ENCODE assay signal across 8 mouse cellular contexts in the genomic region with DNA sequence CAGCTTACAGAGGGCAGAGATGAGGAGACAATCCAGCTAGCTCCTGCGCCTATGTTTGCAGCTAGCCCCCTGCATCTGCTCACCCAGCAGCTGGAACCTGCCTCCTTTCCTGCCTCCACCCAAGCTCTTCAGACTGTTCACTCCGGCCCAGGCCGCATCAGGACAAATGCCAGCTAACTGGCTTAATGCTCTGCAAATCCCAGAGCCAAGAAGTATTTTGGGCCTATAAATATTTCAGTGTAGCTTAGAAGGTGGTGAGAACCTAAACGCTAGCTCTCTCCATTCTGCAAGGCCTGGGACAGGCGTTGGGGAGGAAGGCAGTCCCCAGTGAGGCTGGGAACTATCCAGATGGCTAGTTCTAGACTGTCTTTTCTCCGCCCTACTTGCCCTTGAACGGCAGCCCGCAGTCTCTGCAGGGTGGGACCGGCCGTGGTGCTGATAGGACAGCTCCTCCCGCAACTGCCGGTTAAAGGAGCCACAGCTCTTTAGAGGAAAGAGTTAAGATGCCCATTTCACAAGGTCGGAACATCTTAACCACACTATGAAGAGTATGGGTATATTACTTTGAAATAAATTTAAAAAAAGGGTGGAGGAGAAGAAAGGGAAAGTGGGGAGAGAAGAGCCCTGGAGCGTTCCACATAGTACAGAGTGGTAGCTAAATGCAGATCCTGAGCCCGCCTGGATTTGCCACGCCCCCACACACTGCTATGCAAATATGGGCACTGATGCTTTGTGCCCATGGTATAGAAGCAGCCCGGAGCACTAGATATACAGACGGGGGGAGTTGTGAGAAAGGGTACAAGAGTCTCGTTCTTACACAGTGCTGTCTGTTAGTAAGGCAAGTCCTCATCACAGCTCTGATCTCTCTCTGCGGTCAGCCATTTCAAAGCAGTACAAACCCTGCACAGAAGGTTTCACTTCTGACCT. TPM values are rescaled to one million over a fixed set of nuclear protein-coding genes. Genes with fewer than 3 reads are reported as not detected.
DNase-seq lines count a peak whose midpoint lies in the region; ATAC-seq and TF ChIP-seq lines count a peak whose summit lies in the region.

No protein-coding gene starts in this region.

- DNase-seq in adrenal gland, postnatal 4 days (ENCODE audit: low spot score in 2 of 2): peak; percentile 31 to 41
- peak; percentile 65 for DNase-seq in forebrain, embryonic 10.5 days (ENCODE audit: extremely low spot score, low spot score)
- peak; percentile 69 for DNase-seq in ovary, adult 18-20 months (ENCODE audit: low spot score)
- DNase-seq in urinary bladder, adult 18-20 months (ENCODE audit: low spot score in 2 of 2): peak; percentile 27 to 50

- H3K9ac ChIP-seq in heart, embryonic 12.5 days: no peak overlapping the region
- H3K9ac ChIP-seq in kidney, embryonic 16.5 days (replicated peaks; ENCODE audit: low read length): no peak overlapping the region
- H3K9ac ChIP-seq in lung, embryonic 16.5 days (ENCODE audit: low read length): no peak overlapping the region

- TF ChIP-seq CTCF in E14TG2a.4 (conservative IDR thresholded peaks at IDR 0.05; ENCODE audit: low read length): no peak

- peaks cover 11% of the 10 kb centered on the region; the same call in 1 of the 2 replicates for H3K27me3 ChIP-seq in E14TG2a.4 (ENCODE audit: insufficient read depth, low read length)
- peaks cover 4% of the 10 kb centered on the region; the same call in 1 of the 2 replicates for H3K27me3 ChIP-seq in forebrain, embryonic 10.5 days (ENCODE audit: poor library complexity, severe bottlenecking)
- H3K27me3 ChIP-seq in heart, embryonic 12.5 days (replicated peaks): no peaks in the 10 kb centered on the region
- 0 out of 2 replicates have a peak, but pooled peaks cover 5% of the 10 kb centered on the region for H3K27me3 ChIP-seq in kidney, embryonic 16.5 days (ENCODE audit: insufficient read depth, low read length)
- no peaks in the 10 kb centered on the region for H3K27me3 ChIP-seq in lung, embryonic 16.5 days (ENCODE audit: control insufficient read depth, insufficient read depth, low read depth, low read length)

- H3K4me2 ChIP-seq in heart, embryonic 12.5 days: peak overlapping the region; percentile 30; the same call in 1 of the 2 replicates
- H3K4me2 ChIP-seq in kidney, embryonic 16.5 days (replicated peaks; ENCODE audit: low read depth, low read length): no peak overlapping the region
- H3K4me2 ChIP-seq in lung, embryonic 16.5 days (ENCODE audit: low read depth, low read length): no peak overlapping the region

- no peak overlapping the region for H3K27ac ChIP-seq in forebrain, embryonic 10.5 days
- no peak overlapping the region for H3K27ac ChIP-seq in heart, embryonic 12.5 days (ENCODE audit: poor library complexity, severe bottlenecking)
- no peak overlapping the region for H3K27ac ChIP-seq in kidney, embryonic 16.5 days (ENCODE audit: low read length)
- H3K27ac ChIP-seq in lung, embryonic 16.5 days (ENCODE audit: low read length): no peak overlapping the region

- 19% methylated on average over 20 of the region's 20 CpGs for WGBS in forebrain, embryonic 10.5 days
- 17% methylated on average over 20 of the region's 20 CpGs for WGBS in heart, embryonic 12.5 days
- 19% methylated on average over 20 of the region's 20 CpGs for WGBS in kidney, embryonic 16.5 days
- 19% methylated on average over 20 of the region's 20 CpGs for WGBS in lung, embryonic 16.5 days

- H3K4me1 ChIP-seq in E14TG2a.4 (replicated peaks; ENCODE audit: low read depth, low read length): peaks cover 30% of the 10 kb centered on the region
- peaks cover 26% of the 10 kb centered on the region for H3K4me1 ChIP-seq in forebrain, embryonic 10.5 days
- peaks cover 26% of the 10 kb centered on the region for H3K4me1 ChIP-seq in heart, embryonic 12.5 days (replicated peaks)
- peaks cover 16% of the 10 kb centered on the region for H3K4me1 ChIP-seq in kidney, embryonic 16.5 days (ENCODE audit: insufficient read depth, low read length)
- peaks cover 11% of the 10 kb centered on the region for H3K4me1 ChIP-seq in lung, embryonic 16.5 days (replicated peaks; ENCODE audit: control insufficient read depth, insufficient read depth, low read length)

- 0 out of 2 replicates have a peak overlapping the region, but pooled peaks have one; percentile 10 for H3K4me3 ChIP-seq in E14TG2a.4 (replicated peaks; ENCODE audit: low read length)
- no peak overlapping the region for H3K4me3 ChIP-seq in forebrain, embryonic 10.5 days
- H3K4me3 ChIP-seq in heart, embryonic 12.5 days: no peak overlapping the region
- H3K4me3 ChIP-seq in kidney, embryonic 16.5 days (ENCODE audit: low read length): no peak overlapping the region
- no peak overlapping the region for H3K4me3 ChIP-seq in lung, embryonic 16.5 days (ENCODE audit: low read length)

- no peaks in the 10 kb centered on the region for H3K36me3 ChIP-seq in E14TG2a.4 (ENCODE audit: insufficient read depth, low read length)
- H3K36me3 ChIP-seq in forebrain, embryonic 10.5 days (replicated peaks): no peaks in the 10 kb centered on the region
- H3K36me3 ChIP-seq in heart, embryonic 12.5 days: no peaks in the 10 kb centered on the region
- H3K36me3 ChIP-seq in kidney, embryonic 16.5 days (ENCODE audit: insufficient read depth, low read length): no peaks in the 10 kb centered on the region
- H3K36me3 ChIP-seq in lung, embryonic 16.5 days (ENCODE audit: control insufficient read depth, insufficient read depth, low read length): no peaks in the 10 kb centered on the region

- no peaks in the 10 kb centered on the region for H3K9me3 ChIP-seq in E14TG2a.4 (ENCODE audit: low read length)
- H3K9me3 ChIP-seq in forebrain, embryonic 10.5 days: no peaks in the 10 kb centered on the region
- H3K9me3 ChIP-seq in heart, embryonic 12.5 days (replicated peaks): no peaks in the 10 kb centered on the region
- no peaks in the 10 kb centered on the region for H3K9me3 ChIP-seq in kidney, embryonic 16.5 days (ENCODE audit: low read length)
- no peaks in the 10 kb centered on the region for H3K9me3 ChIP-seq in lung, embryonic 16.5 days (ENCODE audit: control insufficient read depth, low read length)

- ATAC-seq in heart, embryonic 12.5 days (ENCODE audit: insufficient number of reproducible peaks, low FRiP score): peak; percentile 38; the same call in 1 of the 2 replicates
- peak; percentile 55 for ATAC-seq in kidney, embryonic 16.5 days (ENCODE audit: low FRiP score, low TSS enrichment)
- ATAC-seq in lung, embryonic 16.5 days (ENCODE audit: low read depth): peak; percentile 65; the same call in 1 of the 2 replicates

RNA-seq across cellular contexts. Expression of gene Nav1, which starts 8.9 kb away (rescaled TPM):
- total RNA-seq in adrenal gland, postnatal 4 days (2021): 10 to 100 TPM; 37.2 to 41.6 TPM
- 25.3 and 28.4 TPM in 2 replicates for polyA plus RNA-seq in forebrain, embryonic 10.5 days (2016; fragmentation: Nextera tagmentation; extraction: Ambion mirVana)
- polyA plus RNA-seq in heart, embryonic 12.5 days (2016; fragmentation: Nextera tagmentation; extraction: Ambion mirVana): 38.9 and 45.1 TPM in 2 replicates
- 12.2 and 16.8 TPM in 2 replicates for polyA plus RNA-seq in kidney, embryonic 16.5 days (2015; fragmentation: Nextera tagmentation; extraction: Ambion mirVana)
- 10.8 and 11.5 TPM in 2 replicates for polyA plus RNA-seq in lung, embryonic 16.5 days (2015; fragmentation: Nextera tagmentation; extraction: Ambion mirVana)
